16 mouse cellular contexts compared by ENCODE assay signal in genomic region chr8:20596081-20596841, GRCm38 (mm10). TPM values are rescaled to one million over a fixed set of nuclear protein-coding genes. Genes with fewer than 3 reads are reported as not detected.
DNase-seq lines count a peak whose midpoint lies in the region; ATAC-seq lines count a peak whose summit lies in the region.
"Not testable (repeated sequence)": the region's sequence is repeated elsewhere in the genome, so short reads cannot be mapped to it uniquely, and the experiment has no call there.
"Had no signal": no experiment of that assay in that cellular context is flagged by ENCODE, and none has a peak within 500 bp of the region (broad histone marks: within the 10 kb centered on the region; RNA-seq: fewer than 3 reads in every experiment).

No protein-coding gene starts in this region.

- WGBS in heart, embryonic 12.5 days, result 80% methylated on average over 6 of the region's 9 CpGs

- H3K4me2 ChIP-seq in heart, embryonic 12.5 days, result not testable (repeated sequence)

- ATAC-seq in heart, embryonic 12.5 days (ENCODE audit: insufficient number of reproducible peaks, low FRiP score), result 0 out of 2 replicates have a peak, but pooled peaks have one; percentile 25

- H3K36me3 ChIP-seq in heart, embryonic 12.5 days, result not testable (repeated sequence)

- not testable (repeated sequence) for H3K9ac ChIP-seq in heart, embryonic 12.5 days

- H3K27me3 ChIP-seq in heart, embryonic 12.5 days (replicated peaks), result not testable (repeated sequence)

- H3K4me1 ChIP-seq in heart, embryonic 12.5 days (replicated peaks), result not testable (repeated sequence)

- H3K9me3 ChIP-seq in heart, embryonic 12.5 days (replicated peaks), result not testable (repeated sequence)

- H3K27ac ChIP-seq in heart, embryonic 12.5 days (ENCODE audit: poor library complexity, severe bottlenecking), result not testable (repeated sequence)

- intact Hi-C loops in gastrocnemius, postnatal 14 days (cut with DNase I; ENCODE audit: low total_unique reads), result not testable (repeated sequence)

- peak; percentile 5 for DNase-seq in cerebellum, adult 9-10 months
- peak; percentile 4 for DNase-seq in gastrocnemius, postnatal 14 days
- peak; percentile 19 for DNase-seq in kidney, adult 11 months
- peak; percentile 17 for DNase-seq in layer of hippocampus, adult 11-12 months (ENCODE audit: low spot score)
- DNase-seq in lung, postnatal 14 days, result peak; percentile 9
- peak; percentile 5 for DNase-seq in ovary, postnatal 10 days (ENCODE audit: low spot score)
- peak; percentile 7 for DNase-seq in thymus, postnatal 14 days

- not testable (repeated sequence) for H3K4me3 ChIP-seq in heart, embryonic 12.5 days

RNA-seq across cellular contexts. Expression of gene Gm21119, which starts 18.5 kb away (rescaled TPM):
- under 1 TPM; 0.16 to 0.33 TPM for total RNA-seq in gastrocnemius, postnatal 14 days (2021)
- not detected in 2 replicates for polyA plus RNA-seq in heart, embryonic 12.5 days (2016; fragmentation: Nextera tagmentation; extraction: Ambion mirVana)
- total RNA-seq: ES-E14 had no signal
- polyA plus RNA-seq: embryonic facial prominence, embryonic 13.5 days; hindbrain, embryonic 12.5 days; limb, embryonic 14.5 days; liver, embryonic 13.5 days; midbrain, embryonic 10.5 days; spleen, adult 2 months; stomach, embryonic 14.5 days had no signal
